22 mouse cellular contexts compared by ENCODE assay signal in the genomic region with DNA sequence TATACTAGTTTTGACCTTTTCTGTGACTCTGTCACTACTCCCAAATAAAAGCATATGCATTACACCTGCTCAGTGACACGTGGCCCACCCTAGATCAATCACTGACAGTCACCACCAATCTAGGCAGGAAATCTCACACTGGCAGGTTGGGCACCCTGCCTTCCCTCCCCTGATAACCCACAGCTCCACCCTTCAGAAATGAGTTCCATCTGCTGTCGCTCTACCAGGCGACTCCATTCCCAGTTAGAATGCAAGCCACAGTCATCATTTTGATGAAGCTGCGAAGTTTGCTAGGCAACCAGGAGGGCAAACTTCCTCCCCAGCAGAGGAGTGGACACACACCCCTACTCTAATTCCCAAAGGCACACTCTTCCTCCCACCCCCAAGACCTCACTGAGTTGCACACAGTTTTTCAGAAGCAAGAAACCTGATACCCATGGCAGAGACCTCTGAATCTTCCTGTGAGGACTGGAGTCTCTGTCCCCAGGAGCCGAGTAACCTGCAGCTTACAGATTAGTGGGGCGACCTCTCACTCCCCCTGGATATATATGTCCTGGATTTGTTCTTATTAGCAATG.
DNase-seq lines count a peak whose midpoint lies in the region; ATAC-seq and TF ChIP-seq lines count a peak whose summit lies in the region.
"Had no signal": no experiment of that assay in that cellular context is flagged by ENCODE, and none has a peak within 500 bp of the region (broad histone marks: within the 10 kb centered on the region; RNA-seq: fewer than 3 reads in every experiment).

No protein-coding gene starts in this region.

- peaks cover 35% of the 10 kb centered on the region for H3K4me1 ChIP-seq in kidney, embryonic 16.5 days (ENCODE audit: insufficient read depth, low read length)
- no peaks in the 10 kb centered on the region for H3K4me1 ChIP-seq in kidney, adult 2 months (ENCODE audit: control insufficient read depth, insufficient read depth, low read length)
- H3K4me1 ChIP-seq in stomach, postnatal 0 days (replicated peaks; ENCODE audit: control insufficient read depth, insufficient read depth) = no peaks in the 10 kb centered on the region
- H3K4me1 ChIP-seq: forebrain, embryonic 15.5 days had no signal

- H3K27me3 ChIP-seq in kidney, embryonic 16.5 days (ENCODE audit: insufficient read depth, low read length) = no peaks in the 10 kb centered on the region
- H3K27me3 ChIP-seq in kidney, adult 2 months (replicated peaks; ENCODE audit: control insufficient read depth, insufficient read depth, low read length) = no peaks in the 10 kb centered on the region
- no peaks in the 10 kb centered on the region for H3K27me3 ChIP-seq in stomach, postnatal 0 days (ENCODE audit: control insufficient read depth, insufficient read depth, low read length)
- H3K27me3 ChIP-seq: embryonic facial prominence, embryonic 15.5 days; forebrain, embryonic 15.5 days; hindbrain, embryonic 13.5 days; midbrain, embryonic 13.5 days had no signal

- H3K36me3 ChIP-seq in kidney, embryonic 16.5 days (ENCODE audit: insufficient read depth, low read length) = no peaks in the 10 kb centered on the region
- no peaks in the 10 kb centered on the region for H3K36me3 ChIP-seq in kidney, adult 2 months (ENCODE audit: control insufficient read depth, insufficient read depth, low read length)
- H3K36me3 ChIP-seq in stomach, postnatal 0 days (ENCODE audit: control insufficient read depth, insufficient read depth, low read length) = no peaks in the 10 kb centered on the region
- H3K36me3 ChIP-seq: embryonic facial prominence, embryonic 15.5 days; forebrain, embryonic 15.5 days; hindbrain, embryonic 13.5 days; limb, embryonic 15.5 days; midbrain, embryonic 13.5 days had no signal

- TF ChIP-seq CTCF in kidney, adult 2 months (conservative IDR thresholded peaks at IDR 0.05; ENCODE audit: insufficient read depth, insufficient read length, low read depth, low read length) = no peak
- TF ChIP-seq CTCF in stomach, postnatal 0 days (IDR thresholded peaks at IDR 0.05; ENCODE audit: low read depth) = no peak

- 41% methylated on average over 6 of the region's 6 CpGs for WGBS in kidney, embryonic 16.5 days
- WGBS in kidney, adult 2 months = 82% methylated on average over 6 of the region's 6 CpGs
- WGBS in stomach, postnatal 0 days = 65% methylated on average over 6 of the region's 6 CpGs

- no peak overlapping the region for H3K27ac ChIP-seq in kidney, embryonic 16.5 days (ENCODE audit: low read length)
- no peak overlapping the region for H3K27ac ChIP-seq in kidney, adult 2 months (ENCODE audit: insufficient read depth, low read depth, low read length)
- H3K27ac ChIP-seq in stomach, postnatal 0 days (replicated peaks) = no peak overlapping the region
- H3K27ac ChIP-seq: embryonic facial prominence, embryonic 15.5 days; forebrain, embryonic 15.5 days; hindbrain, embryonic 13.5 days; limb, embryonic 15.5 days; liver, embryonic 14.5 days; midbrain, embryonic 13.5 days had no signal

- TF ChIP-seq EP300 in stomach, postnatal 0 days (optimal IDR thresholded peaks at IDR 0.05) = no peak

- ATAC-seq in kidney, embryonic 16.5 days (ENCODE audit: low FRiP score, low TSS enrichment) = peak; percentile 62
- no peak for ATAC-seq in frontal cortex, adult (ENCODE audit: low TSS enrichment)
- ATAC-seq in stomach, postnatal 0 days (ENCODE audit: low FRiP score, low TSS enrichment) = no peak
- ATAC-seq: activated CD4-positive, CD25-positive, alpha-beta regulatory T cell, adult 4 months; forebrain, embryonic 15.5 days; midbrain, embryonic 13.5 days had no signal

- no peak for TF ChIP-seq POLR2A in kidney, adult 2 months (IDR thresholded peaks at IDR 0.05; ENCODE audit: low read depth, low read length)

- DNase-seq in kidney, adult 2 months = no peak
- DNase-seq in cerebellum, adult 8-10 months = peak; percentile 35
- DNase-seq in embryo, embryonic 10.5 days (ENCODE audit: low spot score) = peak; percentile 42
- DNase-seq in mesoderm, embryonic 11.5 days (ENCODE audit: low read depth, low spot score) = peak; percentile 48
- no peak for DNase-seq in stomach, postnatal 0 days (ENCODE audit: low spot score)
- DNase-seq: adrenal gland, adult 8-10 months; gastrocnemius, postnatal 36 days; kidney, adult 18-20 months; left cerebral cortex, postnatal 4 days; lung, embryonic 14.5 days; retina, postnatal 1 day; right cerebral cortex, postnatal 25 days; thymus, postnatal 36 days had no signal

- H3K9me3 ChIP-seq in kidney, embryonic 16.5 days (ENCODE audit: low read length) = peaks cover 4% of the 10 kb centered on the region; the same call in 1 of the 2 replicates
- no peaks in the 10 kb centered on the region for H3K9me3 ChIP-seq in stomach, postnatal 0 days (ENCODE audit: control insufficient read depth, low read length)
- H3K9me3 ChIP-seq: embryonic facial prominence, embryonic 15.5 days; forebrain, embryonic 15.5 days; hindbrain, embryonic 13.5 days; limb, embryonic 15.5 days; midbrain, embryonic 13.5 days had no signal

- no peak overlapping the region for H3K4me3 ChIP-seq in kidney, embryonic 16.5 days (ENCODE audit: low read length)
- no peak overlapping the region for H3K4me3 ChIP-seq in kidney, adult 2 months (ENCODE audit: insufficient read depth, low read depth, low read length)
- no peak overlapping the region for H3K4me3 ChIP-seq in stomach, postnatal 0 days (ENCODE audit: low read depth, low read length)
- H3K4me3 ChIP-seq: embryonic facial prominence, embryonic 15.5 days; forebrain, embryonic 15.5 days; hindbrain, embryonic 13.5 days; limb, embryonic 15.5 days; midbrain, embryonic 13.5 days had no signal

- H3K9ac ChIP-seq in kidney, embryonic 16.5 days (replicated peaks; ENCODE audit: low read length) = no peak overlapping the region
- no peak overlapping the region for H3K9ac ChIP-seq in stomach, postnatal 0 days (ENCODE audit: low read length)
- H3K9ac ChIP-seq: embryonic facial prominence, embryonic 15.5 days; forebrain, embryonic 15.5 days; hindbrain, embryonic 13.5 days; limb, embryonic 15.5 days; liver, embryonic 14.5 days; lung, embryonic 14.5 days; midbrain, embryonic 13.5 days had no signal

- no peak overlapping the region for H3K4me2 ChIP-seq in kidney, embryonic 16.5 days (replicated peaks; ENCODE audit: low read depth, low read length)
- no peak overlapping the region for H3K4me2 ChIP-seq in stomach, postnatal 0 days (replicated peaks; ENCODE audit: low read depth)
- H3K4me2 ChIP-seq: embryonic facial prominence, embryonic 15.5 days; forebrain, embryonic 15.5 days; hindbrain, embryonic 13.5 days; limb, embryonic 15.5 days; lung, embryonic 14.5 days; midbrain, embryonic 13.5 days had no signal

Comparison
In these comparisons a context has a peak if more than half of its experiments do, and no peak if none do; other contexts are left out.
1. DNase-seq: peak in cerebellum, adult 8-10 months (single experiment), embryo, embryonic 10.5 days (single experiment) and mesoderm, embryonic 11.5 days (single experiment); none in kidney, adult 2 months (single experiment) and stomach, postnatal 0 days (single experiment).